Mouse (Mus musculus): ENCODE data around the gene Fbxl22.

GRCm38 (mm10) chr9:66561496-66561895 lies 47.1 kb upstream of the Fbxl22 start:
- no peak for TF ChIP-seq CTCF (IDR thresholded peaks at IDR 0.05; ENCODE audit: extremely low read depth, insufficient read depth, insufficient read length, insufficient replicate concordance)
- TF ChIP-seq POLR2A (IDR thresholded peaks at IDR 0.05; ENCODE audit: low read depth, low read length): no peak

All from spleen, adult 2 months (tissue).